Mouse (Mus musculus) cerebellum, adult 18-20 months (tissue): ENCODE measurements around the gene Trim28.

Experiments used
- DNase-seq, 2 experiments: peaks; one replicate each; pipeline ENCODE4 v3.0.0; 2021

Gene Trim28

GRCm38 (mm10) chr7:13001584-13001983 is 2.7 kb downstream of the Trim28 start:
- no peak for DNase-seq

- DNase-seq: no peak
Observed at GRCm38 (mm10) chr7:13003380-13003779, 4.5 kb downstream of the Trim28 start.

- peak; percentile 46 for DNase-seq
Observed at GRCm38 (mm10) chr7:13006011-13006410, 7.1 kb downstream of the Trim28 start.

GRCm38 (mm10) chr7:13006531-13006930 is 7.6 kb downstream of the Trim28 start:
- peak in 1 of 2 experiments; percentile 11 for DNase-seq

- DNase-seq: peak in 1 of 2 experiments; percentile 39
Observed at GRCm38 (mm10) chr7:13007341-13008092, 8.6 kb downstream of the Trim28 start.

- DNase-seq: peak; percentile 89 to 92
Observed at GRCm38 (mm10) chr7:13009143-13010004, 10.5 kb downstream of the Trim28 start.

GRCm38 (mm10) chr7:13010005-13010908 is 11.3 kb downstream of the Trim28 start, which contains the start of gene Zbtb45:
Gene Zbtb45, minus strand, starts transcription at chr7:13010034.
- DNase-seq: peak in 1 of 2 experiments; percentile 40

GRCm38 (mm10) chr7:13013671-13014070 is 14.8 kb downstream of the Trim28 start:
- no peak for DNase-seq

- no peak for DNase-seq
Observed at GRCm38 (mm10) chr7:13014275-13014839, 15.4 kb downstream of the Trim28 start.

GRCm38 (mm10) chr7:13015217-13015616 is 16.3 kb downstream of the Trim28 start:
- no peak for DNase-seq

- peak; percentile 53 to 59 for DNase-seq
Observed at GRCm38 (mm10) chr7:13022773-13023535, 24.0 kb downstream of the Trim28 start.

GRCm38 (mm10) chr7:13023928-13024731 is 25.2 kb downstream of the Trim28 start:
- DNase-seq: peak; percentile 89 to 98

GRCm38 (mm10) chr7:13024805-13025204 is 25.9 kb downstream of the Trim28 start:
- DNase-seq: peak; percentile 79 to 84

GRCm38 (mm10) chr7:13025511-13026112 is 26.7 kb downstream of the Trim28 start:
- DNase-seq: peak in 1 of 2 experiments; percentile 13

GRCm38 (mm10) chr7:13028986-13029385 is 30.1 kb downstream of the Trim28 start:
- no peak for DNase-seq

- peak in 1 of 2 experiments; percentile 14 for DNase-seq
Observed at GRCm38 (mm10) chr7:13031069-13031468, 32.2 kb downstream of the Trim28 start.

GRCm38 (mm10) chr7:13031983-13032382 is 33.1 kb downstream of the Trim28 start:
- DNase-seq: no peak

- DNase-seq: peak in 1 of 2 experiments; percentile 11
Observed at GRCm38 (mm10) chr7:13032541-13032940, 33.6 kb downstream of the Trim28 start.

- DNase-seq: peak in 1 of 2 experiments; percentile 28
Observed at GRCm38 (mm10) chr7:13033451-13034147, 34.7 kb downstream of the Trim28 start.
